Mouse (Mus musculus) liver, embryonic 13.5 days (tissue): ENCODE data around the gene Psmc3. TPM values are rescaled to one million over a fixed set of nuclear protein-coding genes. Genes with fewer than 3 reads are reported as not detected.
A peak's percentile ranks its signal among the peaks of the same experiment; 100 is the strongest.
"Not testable (repeated sequence)": the region's sequence is repeated elsewhere in the genome, so short reads cannot be mapped to it uniquely, and the experiment has no call there.

Experiments
- ATAC-seq: fragments of 200-750 bp; cut with Nextera tagmentation; 2 replicates; pipeline ENCODE4 v1.8.0; 2017; ENCODE audit warnings: low read depth, mild to moderate bottlenecking, moderate number of reproducible peaks, moderate library complexity
- DNase-seq: peaks from one replicate; pipeline ENCODE4 v3.0.0; 2022
- H3K27ac ChIP-seq: fragments of 300-500 bp; sonication (generic); 2 replicates; pipeline ENCODE4 v1.5.1; 2015; ENCODE audit warnings: moderate library complexity, mild to moderate bottlenecking, inconsistent platforms
- H3K27me3 ChIP-seq: fragments of 300-500 bp; sonication (generic); 2 replicates; pipeline ENCODE4 v1.6.1; 2015; ENCODE audit warnings: mild to moderate bottlenecking, inconsistent platforms
- H3K36me3 ChIP-seq: fragments of 300-500 bp; sonication (generic); 2 replicates; pipeline ENCODE4 v1.6.1; 2015; ENCODE audit warnings: mild to moderate bottlenecking, inconsistent platforms
- H3K4me1 ChIP-seq: fragments of 300-500 bp; sonication (generic); replicated peaks from 2 replicates; pipeline ENCODE4 v1.6.1; 2015; ENCODE audit warnings: inconsistent platforms
- H3K4me2 ChIP-seq: fragments of 300-500 bp; sonication (generic); 2 replicates; pipeline ENCODE4 v1.6.1; 2015; ENCODE audit warnings: inconsistent platforms, mild to moderate bottlenecking, moderate library complexity
- H3K4me3 ChIP-seq: fragments of 300-500 bp; sonication (generic); replicated peaks from 2 replicates; pipeline ENCODE4 v1.5.1; 2015; ENCODE audit warnings: mild to moderate bottlenecking, inconsistent platforms
- H3K9ac ChIP-seq: fragments of 300-500 bp; sonication (generic); 2 replicates; pipeline ENCODE4 v1.6.1; 2015; ENCODE audit warnings: mild to moderate bottlenecking, inconsistent platforms
- H3K9me3 ChIP-seq: fragments of 300-500 bp; sonication (generic); replicated peaks from 2 replicates; pipeline ENCODE4 v1.6.1; 2016; ENCODE audit warnings: inconsistent platforms
- WGBS: fragments of 180-500 bp; shearing (Covaris S2); methylation state at CpG from one replicate; pipeline ENCODE4 v1.1.7; 2015; ENCODE audit not compliant: insufficient replicate concordance; 5-methylcytosine and 5-hydroxymethylcytosine counted together
- polyA plus RNA-seq: library from polyadenylated mRNA; unstranded; fragments of >200 nt; fragmentation: Nextera tagmentation; extraction: Ambion mirVana; gene quantifications from 2 replicates; pipeline ENCODE4 v1.2.1, GENCODE M21; 2015

Gene Psmc3
- 188 and 213 TPM in 2 replicates for polyA plus RNA-seq

DNA sequence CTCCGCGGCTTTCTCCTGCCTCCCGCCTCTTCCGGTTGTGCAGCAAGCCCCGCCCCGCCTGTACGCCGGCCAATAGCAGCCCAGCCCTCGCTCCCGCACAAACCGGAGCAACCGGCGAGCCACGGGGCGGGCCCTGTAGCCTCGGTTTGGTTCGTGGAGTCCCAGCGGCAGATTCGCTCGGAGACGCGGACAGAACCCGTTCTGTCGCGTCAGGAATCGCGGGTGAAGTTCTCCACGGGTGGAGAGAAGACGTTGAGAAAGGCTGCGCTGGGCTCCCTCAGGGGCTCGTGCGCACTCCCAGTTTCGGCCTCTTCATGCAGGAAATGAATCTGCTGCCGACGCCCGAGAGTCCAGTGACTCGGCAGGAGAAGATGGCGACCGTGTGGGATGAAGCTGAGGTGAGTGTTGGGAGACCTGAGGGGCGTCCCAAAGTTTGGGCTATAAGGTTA, at the start of gene Psmc3:
Gene Psmc3 (plus strand): TSS at position 76 of the 449 bp plus-strand sequence.
- no peaks in the 10 kb centered on the region for H3K9me3 ChIP-seq
- under 1% methylated on average over 40 of the region's 40 CpGs for WGBS
- peak within 1 kb of the TSS; percentile 93 for H3K4me3 ChIP-seq
- H3K4me1 ChIP-seq = peaks cover 38% of the 10 kb centered on the region
- peak within 1 kb of the TSS; percentile 92 for H3K9ac ChIP-seq
- peak within 1 kb of the TSS; percentile 93 for H3K4me2 ChIP-seq
- H3K27ac ChIP-seq = peak within 1 kb of the TSS; percentile 85
- ATAC-seq (peak; percentile 98), DNase-seq (peak; percentile 95)
- H3K27me3 ChIP-seq = no peaks in the 10 kb centered on the region
- H3K36me3 ChIP-seq = peaks cover 42% of the 10 kb centered on the region

DNA sequence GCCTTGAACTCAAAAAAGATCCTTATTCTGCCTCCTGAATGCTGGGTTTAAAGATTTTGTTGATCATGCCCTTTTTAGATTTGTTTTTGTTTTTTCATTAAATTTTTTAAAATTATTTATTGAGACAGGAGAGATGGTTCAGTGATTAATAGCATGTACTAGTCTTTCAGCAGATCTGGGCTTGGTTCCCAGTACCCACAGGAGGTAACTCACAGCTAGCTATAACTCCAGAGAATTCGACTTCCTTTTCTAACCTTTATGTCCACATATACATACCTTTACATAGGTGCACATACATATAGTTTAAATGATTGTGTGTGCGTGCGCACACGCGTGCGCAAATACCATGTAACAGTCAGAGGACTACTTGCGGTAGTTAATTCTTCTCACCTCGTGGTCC, 45.3 kb upstream of the Psmc3 start:
- no peak overlapping the region for H3K4me2 ChIP-seq
- H3K27me3 ChIP-seq = no peaks in the 10 kb centered on the region
- no peak for ATAC-seq
- H3K9me3 ChIP-seq = no peaks in the 10 kb centered on the region
- WGBS = 96% methylated on average over 8 of the region's 8 CpGs
- no peak overlapping the region for H3K27ac ChIP-seq
- no peak for DNase-seq
- H3K9ac ChIP-seq = no peak overlapping the region
- peaks cover 89% of the 10 kb centered on the region for H3K36me3 ChIP-seq
- no peak overlapping the region for H3K4me3 ChIP-seq
- H3K4me1 ChIP-seq = no peaks in the 10 kb centered on the region

DNA sequence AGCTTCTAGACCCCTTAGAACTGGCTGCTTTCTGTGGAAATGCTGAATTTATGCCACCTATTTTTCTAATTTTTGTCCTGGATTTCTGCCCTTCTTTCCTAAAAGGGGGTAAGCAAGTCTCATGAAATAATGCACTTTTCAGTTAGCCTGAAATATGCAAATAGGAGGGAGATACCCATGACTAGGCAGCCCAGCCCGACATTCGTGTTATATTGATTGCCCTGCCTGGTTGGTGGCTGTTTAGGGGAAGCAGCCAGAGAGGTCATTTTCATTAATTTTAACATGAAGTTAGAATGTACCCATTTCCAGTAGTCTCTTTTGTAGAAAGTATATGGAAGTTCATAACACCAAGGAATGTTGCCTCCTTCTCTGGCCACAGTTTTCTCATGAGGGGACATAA, 39.9 kb upstream of the Psmc3 start:
- Histone ChIP-seq H3K27ac (no peak overlapping the region; the same call in 1 of the 2 replicates), H3K4me2 (no peak overlapping the region), H3K27me3 (no peaks in the 10 kb centered on the region), H3K9me3 (no peaks in the 10 kb centered on the region), H3K4me3 (no peak overlapping the region), H3K4me1 (peaks cover 11% of the 10 kb centered on the region), H3K9ac (no peak overlapping the region), H3K36me3 (peaks cover 91% of the 10 kb centered on the region)
- WGBS = 84% methylated on average over 2 of the region's 2 CpGs
- ATAC-seq (no peak), DNase-seq (no peak)

DNA sequence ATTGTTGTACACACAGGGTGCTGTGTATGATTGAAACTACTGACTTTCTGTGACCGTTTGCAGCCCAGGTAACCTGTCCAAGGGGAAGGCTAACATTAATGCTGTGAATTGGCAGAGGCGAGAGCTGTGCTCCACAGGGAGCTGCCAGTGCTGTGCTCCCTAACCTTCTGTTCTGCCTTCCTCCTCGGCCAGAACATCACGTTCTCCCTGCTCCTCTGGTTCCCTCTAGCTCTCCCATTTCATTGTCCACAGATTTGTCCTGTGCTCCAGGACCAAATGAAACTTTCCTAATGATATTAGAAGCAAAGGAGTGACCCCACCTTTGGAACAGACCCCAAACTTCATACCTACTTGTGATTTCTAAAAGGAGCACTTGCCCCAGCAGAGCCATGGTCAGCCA, 38.4 kb upstream of the Psmc3 start:
- H3K4me1 ChIP-seq = peaks cover 11% of the 10 kb centered on the region
- DNase-seq = no peak
- H3K9me3 ChIP-seq = no peaks in the 10 kb centered on the region
- H3K36me3 ChIP-seq = peaks cover 85% of the 10 kb centered on the region
- no peak for ATAC-seq
- H3K9ac ChIP-seq = no peak overlapping the region
- no peak overlapping the region for H3K4me3 ChIP-seq
- no peak overlapping the region for H3K4me2 ChIP-seq
- H3K27me3 ChIP-seq = no peaks in the 10 kb centered on the region
- 83% methylated on average over 4 of the region's 4 CpGs for WGBS
- H3K27ac ChIP-seq = peak overlapping the region; percentile 29; the same call in 1 of the 2 replicates

DNA sequence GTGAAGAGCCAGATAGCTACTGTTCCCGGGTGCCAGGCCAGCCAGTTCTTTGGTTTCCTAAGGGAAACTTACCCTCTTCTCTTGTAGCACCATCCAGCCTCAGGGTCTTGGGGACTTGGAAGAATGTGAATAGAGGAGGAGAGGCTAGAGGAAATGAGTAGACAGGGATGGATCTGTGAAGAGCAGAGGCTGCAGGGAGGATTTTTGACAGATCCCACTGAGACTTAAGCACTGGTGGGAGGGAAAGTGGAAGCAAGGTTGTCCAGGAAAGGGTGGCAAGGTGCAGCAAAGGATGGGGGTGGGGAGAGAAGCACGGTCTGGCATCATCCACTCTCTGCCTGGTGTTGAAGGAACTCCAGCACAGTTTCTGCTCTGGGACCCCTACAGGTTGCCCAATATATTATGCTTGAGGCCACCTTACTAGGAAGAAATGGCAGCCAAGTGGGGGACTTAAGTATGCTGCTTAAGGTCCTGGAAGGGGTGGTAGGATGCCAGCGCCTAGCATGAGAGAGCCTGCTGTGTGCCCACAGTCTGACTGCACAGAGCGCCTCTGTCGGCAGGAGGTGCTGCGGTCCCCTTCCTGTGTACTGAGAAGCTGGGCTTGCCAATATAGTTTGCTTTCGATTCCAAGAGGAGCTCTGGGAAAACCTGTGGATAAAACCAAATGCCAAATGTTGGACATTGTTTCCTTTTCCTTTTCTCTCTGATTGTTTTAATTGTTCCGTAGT, 35.6 kb upstream of the Psmc3 start:
- ATAC-seq (no peak), DNase-seq (no peak)
- Histone ChIP-seq H3K4me3 (no peak overlapping the region), H3K36me3 (peaks cover 81% of the 10 kb centered on the region), H3K9me3 (no peaks in the 10 kb centered on the region), H3K4me2 (no peak overlapping the region), H3K4me1 (peaks cover 14% of the 10 kb centered on the region), H3K27me3 (no peaks in the 10 kb centered on the region), H3K27ac (no peak overlapping the region), H3K9ac (no peak overlapping the region)
- 88% methylated on average over 8 of the region's 8 CpGs for WGBS

DNA sequence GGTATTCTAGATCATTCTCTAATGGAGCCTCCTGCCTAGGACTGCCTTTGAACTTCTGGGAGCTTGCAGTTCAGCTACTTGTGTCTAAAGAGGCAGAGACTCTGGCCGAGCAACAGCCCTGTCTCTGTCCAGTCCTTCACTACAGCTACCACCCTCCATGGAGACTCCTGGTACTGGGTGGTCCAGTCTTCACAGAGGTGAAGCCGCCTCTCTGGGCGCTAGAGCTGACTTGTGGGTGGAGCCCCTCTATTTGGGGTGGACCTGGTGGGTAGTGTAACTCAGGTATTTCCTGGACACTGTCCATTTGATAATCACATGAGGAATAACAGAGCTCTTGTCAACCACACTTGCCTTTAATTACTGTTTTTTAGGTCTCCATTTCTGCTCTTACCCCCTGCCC, 33.9 kb upstream of the Psmc3 start:
- 88% methylated on average over 3 of the region's 3 CpGs for WGBS

DNA sequence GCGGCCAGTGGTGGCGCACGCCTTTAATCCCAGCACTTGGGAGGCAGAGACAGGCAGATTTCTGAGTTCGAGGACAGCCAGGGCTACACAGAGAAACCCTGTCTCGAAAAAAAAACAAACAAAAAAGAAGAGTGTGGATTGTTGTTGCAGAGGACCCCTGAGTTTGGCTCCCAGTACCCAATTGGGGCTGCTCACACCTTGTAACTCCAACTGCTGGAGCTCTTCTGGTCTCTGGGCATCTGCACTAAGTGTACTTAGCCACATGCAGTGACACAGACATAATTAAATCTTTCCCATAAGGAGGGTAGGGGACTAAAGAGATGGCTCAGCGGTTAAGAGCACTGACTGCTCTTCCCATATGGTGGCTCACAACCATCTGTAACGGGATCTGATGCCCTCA, 31.5 kb upstream of the Psmc3 start:
- not testable (repeated sequence) for H3K4me3 ChIP-seq, H3K9ac ChIP-seq, H3K27ac ChIP-seq, H3K27me3 ChIP-seq, ATAC-seq, H3K4me2 ChIP-seq, DNase-seq, H3K9me3 ChIP-seq
- Histone ChIP-seq H3K4me1 (peaks cover 45% of the 10 kb centered on the region), H3K36me3 (peaks cover 52% of the 10 kb centered on the region)
- 94% methylated on average over 7 of the region's 7 CpGs for WGBS

More for the DNA sequence above, 33.9 kb upstream of the Psmc3 start:
- Histone ChIP-seq H3K4me2 (no peak overlapping the region), H3K27ac (peak overlapping the region; percentile 9; the same call in 1 of the 2 replicates), H3K36me3 (peaks cover 73% of the 10 kb centered on the region), H3K9ac (no peak overlapping the region), H3K4me3 (no peak overlapping the region), H3K4me1 (peaks cover 31% of the 10 kb centered on the region), H3K9me3 (no peaks in the 10 kb centered on the region), H3K27me3 (no peaks in the 10 kb centered on the region)
- no peak for ATAC-seq
- no peak for DNase-seq

DNA sequence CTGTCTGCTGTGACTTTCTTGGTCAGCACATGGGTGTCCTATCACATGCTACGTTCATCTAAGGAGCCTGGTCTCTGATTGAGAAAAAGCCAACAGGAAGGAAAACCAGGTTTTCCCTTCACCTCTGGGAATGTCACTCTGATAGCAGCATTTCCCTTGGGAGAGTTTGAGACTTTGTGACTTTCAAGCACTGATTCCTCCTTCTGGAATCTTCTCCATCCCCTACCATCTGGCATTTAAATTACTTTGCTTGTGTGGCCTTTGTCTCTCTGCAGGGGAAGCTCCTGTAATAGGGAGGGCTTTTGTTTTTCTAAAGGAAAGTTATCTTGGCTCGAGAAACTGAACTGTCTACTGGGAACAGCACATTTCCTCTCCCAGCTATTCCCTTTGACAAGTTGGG, 30.7 kb upstream of the Psmc3 start:
- Histone ChIP-seq H3K4me1 (peaks cover 53% of the 10 kb centered on the region), H3K9me3 (no peaks in the 10 kb centered on the region), H3K4me3 (no peak overlapping the region), H3K27ac (peak overlapping the region; percentile 91), H3K4me2 (no peak overlapping the region), H3K27me3 (no peaks in the 10 kb centered on the region), H3K36me3 (peaks cover 43% of the 10 kb centered on the region), H3K9ac (no peak overlapping the region)
- no peak for ATAC-seq
- WGBS = 53% methylated on average over 2 of the region's 2 CpGs
- DNase-seq = no peak

DNA sequence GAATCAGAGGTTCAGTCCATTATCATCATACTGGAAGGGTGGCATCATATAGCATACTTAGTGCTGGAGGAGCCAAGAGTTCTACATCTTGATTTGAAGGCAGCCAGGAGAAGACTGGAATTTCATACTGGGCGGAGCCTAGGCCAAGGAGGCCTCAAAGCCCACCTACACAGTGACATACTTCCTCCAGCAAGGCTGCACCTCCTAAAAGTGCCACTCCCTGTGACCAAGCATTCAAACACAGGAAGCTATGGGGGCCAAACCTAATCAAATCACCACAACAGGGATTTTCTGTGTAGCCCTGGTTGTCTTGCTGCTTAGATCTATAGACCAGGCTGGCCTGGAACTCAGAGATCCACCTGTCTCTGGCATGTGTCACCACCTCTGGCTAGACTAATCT, 29.9 kb upstream of the Psmc3 start:
- H3K9ac ChIP-seq = no peak overlapping the region
- 60% methylated on average over 1 of the region's 1 CpGs for WGBS
- ATAC-seq (peak; percentile 45), DNase-seq (peak; percentile 38)
- H3K9me3 ChIP-seq = no peaks in the 10 kb centered on the region
- no peaks in the 10 kb centered on the region for H3K27me3 ChIP-seq
- peaks cover 59% of the 10 kb centered on the region for H3K4me1 ChIP-seq
- no peak overlapping the region for H3K4me3 ChIP-seq
- peak overlapping the region; percentile 91 for H3K27ac ChIP-seq
- H3K4me2 ChIP-seq = peak overlapping the region; percentile 76; the same call in 1 of the 2 replicates
- H3K36me3 ChIP-seq = peaks cover 39% of the 10 kb centered on the region

DNA sequence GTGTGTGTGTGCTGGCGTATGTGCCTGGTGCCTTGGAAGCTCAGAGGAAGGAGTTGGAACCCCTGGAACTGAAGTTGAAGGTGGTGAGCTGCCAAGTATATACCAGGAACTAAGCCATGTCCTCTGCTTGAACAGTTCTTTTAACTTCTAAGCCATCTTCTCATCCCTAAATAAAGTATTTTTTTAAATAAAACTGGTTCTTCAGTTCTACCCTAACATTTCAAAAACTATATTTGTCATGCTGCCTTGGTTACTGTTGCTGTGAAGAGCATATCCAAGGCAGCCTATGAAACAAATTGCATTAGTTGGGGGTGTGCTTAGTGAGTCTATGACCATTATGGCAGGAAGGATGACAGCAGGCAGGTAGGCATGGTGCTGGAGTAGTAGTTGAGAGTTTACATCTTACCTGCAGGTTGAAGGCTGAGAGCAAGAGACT, 28.7 kb upstream of the Psmc3 start:
- H3K4me2 ChIP-seq = peak overlapping the region; percentile 76
- H3K36me3 ChIP-seq = peaks cover 33% of the 10 kb centered on the region
- H3K4me3 ChIP-seq = peak overlapping the region; percentile 64
- H3K4me1 ChIP-seq = peaks cover 62% of the 10 kb centered on the region
- peak overlapping the region; percentile 67 for H3K9ac ChIP-seq
- H3K27ac ChIP-seq = peak overlapping the region; percentile 91
- DNase-seq = no peak
- no peak for ATAC-seq
- no peaks in the 10 kb centered on the region for H3K9me3 ChIP-seq
- WGBS = 94% methylated on average over 1 of the region's 1 CpGs
- H3K27me3 ChIP-seq = no peaks in the 10 kb centered on the region

DNA sequence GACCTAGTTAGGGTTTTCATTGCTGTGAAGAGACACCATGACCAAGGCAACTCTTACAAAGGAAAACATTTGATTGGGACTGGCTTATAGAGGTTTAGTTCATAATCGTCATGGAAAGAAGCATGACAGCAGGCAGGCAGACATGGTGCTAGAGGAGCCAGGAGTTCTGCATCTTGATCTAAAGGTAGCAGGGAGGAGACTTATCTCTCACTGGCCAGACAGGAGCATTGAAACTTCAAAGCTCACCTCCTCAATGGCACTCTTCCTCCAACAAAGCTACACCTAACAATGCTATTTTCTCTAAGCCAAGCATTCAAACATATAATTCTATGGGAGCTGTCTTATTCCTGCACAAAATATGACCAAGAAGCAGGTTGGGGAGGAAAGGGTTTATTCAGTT, 27.3 kb upstream of the Psmc3 start:
- Histone ChIP-seq H3K4me2 (peak overlapping the region; percentile 76), H3K9ac (peak overlapping the region; percentile 76), H3K27ac (peak overlapping the region; percentile 91), H3K27me3 (no peaks in the 10 kb centered on the region), H3K4me1 (peaks cover 70% of the 10 kb centered on the region), H3K4me3 (peak overlapping the region; percentile 64), H3K36me3 (peaks cover 20% of the 10 kb centered on the region), H3K9me3 (no peaks in the 10 kb centered on the region)
- 39% methylated on average over 1 of the region's 1 CpGs for WGBS
- peak; percentile 44 for DNase-seq
- ATAC-seq = peak; percentile 85
